Mouse (Mus musculus) bone marrow macrophage, adult 2 months (primary cell): Measurements from ENCODE around the gene Calm4.

Source experiments
- CTCF ChIP-seq: IDR thresholded peaks from 2 replicates; pipeline ENCODE4 v1.5.1; 2012; ENCODE audit warnings: low read depth, mild to moderate bottlenecking, low read length, moderate library complexity
- POLR2A ChIP-seq: IDR thresholded peaks from 2 replicates; pipeline ENCODE4 v1.6.1; 2012; ENCODE audit warnings: mild to moderate bottlenecking, low read depth, low read length, borderline replicate concordance

DNA sequence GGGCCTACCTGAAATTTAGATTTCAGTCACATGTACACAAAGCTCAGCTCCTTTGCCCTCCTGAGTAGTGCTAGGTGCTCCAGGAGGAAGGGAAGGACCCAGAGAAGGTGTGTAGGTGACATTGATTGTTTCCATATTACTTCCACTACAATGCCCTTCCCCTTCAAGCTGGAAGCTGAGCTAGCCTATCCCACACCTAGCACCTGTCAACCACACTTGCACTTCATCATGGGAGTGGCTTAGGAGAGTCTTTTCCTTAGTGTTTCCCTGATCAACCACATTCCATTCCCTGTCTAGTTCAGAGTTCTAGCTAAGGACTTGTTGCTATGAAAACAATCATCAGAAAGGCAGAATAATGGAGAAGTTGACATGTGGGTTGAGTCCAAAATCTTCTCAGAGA is 38.8 kb upstream of the Calm4 start:
- TF ChIP-seq CTCF (no peak), POLR2A (no peak)
